Mouse (Mus musculus) B cell, adult 2 months (primary cell): Measurements from ENCODE around the gene Tnni2.

Source experiments
- DNase-seq, 2 experiments: peaks; one replicate each; pipeline ENCODE4 v3.0.0; 2022

Tnni2 gene

DNA sequence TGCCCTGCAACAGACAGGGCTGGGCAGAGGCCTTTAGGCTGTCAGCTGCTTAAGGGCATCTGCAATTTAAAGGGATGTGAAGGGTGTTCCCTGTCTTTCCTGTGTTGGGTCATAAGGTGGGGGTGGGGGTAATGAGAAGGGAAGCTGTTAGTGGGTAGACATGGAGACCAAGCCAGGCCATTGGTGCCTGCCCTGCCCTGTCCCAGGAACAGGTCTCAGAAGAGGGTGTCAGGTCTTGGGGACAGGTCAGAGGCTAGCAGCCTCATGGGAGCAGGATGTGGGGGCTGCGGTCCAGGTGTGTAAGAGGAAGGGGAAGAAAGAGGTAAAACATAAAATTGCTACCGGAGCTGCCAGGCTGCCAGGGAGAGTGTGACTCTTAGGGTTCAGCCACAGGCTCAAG lies 19.8 kb downstream of the Tnni2 start:
- peak; percentile 23 to 31 for DNase-seq

GRCm38 (mm10) chr7:142462190-142462589 lies 20.6 kb downstream of the Tnni2 start:
- DNase-seq: no peak

DNA sequence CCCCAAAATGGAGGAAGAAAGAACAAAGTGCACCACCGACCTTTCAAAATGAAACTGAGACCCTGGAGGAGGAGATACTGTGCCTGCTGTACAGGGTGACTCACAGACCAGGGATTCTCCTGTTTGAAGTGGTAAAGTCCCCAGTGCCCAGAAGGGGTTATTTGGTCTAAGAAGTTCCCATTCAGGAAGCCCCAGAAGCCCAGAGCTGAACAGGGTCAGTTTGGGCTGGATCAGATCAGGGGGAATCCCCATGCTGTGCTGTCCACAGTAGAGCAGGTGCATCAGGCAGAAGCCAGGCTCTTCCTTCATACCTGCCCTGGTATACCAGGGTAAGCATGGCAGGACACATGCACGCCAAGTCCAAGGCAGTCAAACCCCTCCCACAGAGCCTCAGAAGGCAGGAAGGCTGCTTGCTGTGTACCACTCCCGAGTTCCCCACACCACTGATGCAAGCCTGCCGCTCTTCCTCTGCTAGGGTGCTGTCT lies 21.0 kb downstream of the Tnni2 start:
- peak; percentile 32 to 34 for DNase-seq

- no peak for DNase-seq
These were observed 28.6 kb downstream of the Tnni2 start for GRCm38 (mm10) chr7:142470171-142470691.

- DNase-seq: no peak
These were observed 29.3 kb downstream of the Tnni2 start for GRCm38 (mm10) chr7:142470808-142471413.

DNA sequence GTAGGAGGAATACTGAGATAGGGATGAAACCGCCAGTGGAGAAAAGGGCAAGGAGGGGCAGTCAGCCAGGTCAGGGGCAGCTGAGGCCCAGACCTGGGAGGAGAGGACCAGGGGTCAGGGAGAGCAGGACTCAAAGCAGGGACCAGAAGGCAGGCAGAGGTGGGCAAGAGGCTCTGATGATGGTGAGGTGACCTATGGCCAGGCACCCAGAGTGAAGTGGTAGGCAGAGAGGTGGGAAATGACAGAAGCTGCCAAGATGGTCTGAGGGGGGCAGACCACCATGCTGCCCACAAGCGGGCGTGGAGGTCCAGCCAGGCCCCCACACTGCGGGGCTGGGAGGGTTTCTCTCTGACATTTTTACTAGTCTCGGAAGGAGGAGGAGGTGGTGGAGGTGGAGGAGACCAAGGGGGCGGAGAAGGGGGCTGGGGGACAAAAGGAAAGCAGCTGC lies 29.8 kb downstream of the Tnni2 start:
- DNase-seq: no peak

GRCm38 (mm10) chr7:142471884-142472570 lies 30.4 kb downstream of the Tnni2 start:
- DNase-seq: no peak

GRCm38 (mm10) chr7:142472936-142473335 lies 31.3 kb downstream of the Tnni2 start:
- DNase-seq: no peak

- no peak for DNase-seq
These were observed 31.9 kb downstream of the Tnni2 start for GRCm38 (mm10) chr7:142473476-142473875.

DNA sequence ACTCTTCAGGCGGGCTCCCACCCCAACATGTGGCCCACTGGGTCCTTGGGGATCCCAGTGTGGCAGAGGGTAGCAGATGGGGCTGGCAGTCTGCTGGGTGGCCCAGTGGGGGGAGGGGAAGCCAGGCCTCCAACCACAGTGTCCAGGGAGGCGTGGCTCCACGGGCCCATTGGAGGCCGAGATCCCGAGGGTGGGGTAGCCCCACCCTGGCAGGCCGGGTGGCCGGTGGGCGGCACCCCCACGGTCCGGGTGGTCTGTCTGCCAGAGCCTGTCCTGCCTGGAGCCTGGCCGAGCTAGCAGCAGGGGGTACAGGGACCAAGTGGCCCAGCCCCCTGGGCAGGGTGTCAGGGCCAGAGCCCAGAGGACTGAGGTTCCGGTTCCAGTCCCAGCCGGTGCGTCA lies 33.2 kb downstream of the Tnni2 start:
- no peak for DNase-seq

DNA sequence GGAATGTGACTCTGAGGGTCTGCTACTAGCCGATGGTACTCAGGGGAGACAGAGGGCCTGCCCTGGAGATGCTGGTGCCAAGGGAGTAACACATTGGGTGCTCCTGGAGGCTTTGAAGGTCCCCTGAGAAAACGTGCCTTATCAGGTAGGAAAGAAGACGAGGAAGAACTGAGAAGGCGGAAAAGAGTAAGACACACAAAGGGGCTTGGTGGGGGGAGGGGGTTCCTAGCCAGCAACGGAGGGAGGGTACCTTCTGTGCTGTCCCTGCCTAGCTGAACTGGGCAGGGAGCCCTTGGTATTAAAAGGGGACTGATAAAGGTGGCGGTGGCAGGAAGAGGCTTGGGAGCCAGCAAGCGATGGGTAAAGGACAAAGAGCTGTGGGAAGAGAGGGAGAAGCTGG lies 34.0 kb downstream of the Tnni2 start:
- no peak for DNase-seq

DNA sequence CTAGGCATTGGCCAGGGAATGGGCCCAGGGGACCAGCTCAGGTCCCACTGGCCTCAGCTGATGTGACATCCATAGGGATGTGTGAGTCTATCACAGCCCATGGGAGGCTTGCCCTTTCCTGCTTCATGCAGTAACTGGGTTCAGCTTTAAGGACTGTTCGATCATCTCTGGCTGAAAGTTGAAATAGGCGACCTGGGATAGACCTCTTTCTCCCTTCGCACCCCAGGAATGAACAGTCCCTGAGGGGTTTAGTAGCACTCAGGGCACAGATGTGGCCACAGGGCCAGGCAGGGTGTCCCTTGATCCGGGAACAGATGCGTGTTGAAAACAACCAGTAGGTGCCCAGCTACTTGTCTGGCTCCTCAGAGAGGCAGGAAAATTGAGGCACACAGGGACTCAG lies 34.7 kb downstream of the Tnni2 start:
- DNase-seq: no peak

DNA sequence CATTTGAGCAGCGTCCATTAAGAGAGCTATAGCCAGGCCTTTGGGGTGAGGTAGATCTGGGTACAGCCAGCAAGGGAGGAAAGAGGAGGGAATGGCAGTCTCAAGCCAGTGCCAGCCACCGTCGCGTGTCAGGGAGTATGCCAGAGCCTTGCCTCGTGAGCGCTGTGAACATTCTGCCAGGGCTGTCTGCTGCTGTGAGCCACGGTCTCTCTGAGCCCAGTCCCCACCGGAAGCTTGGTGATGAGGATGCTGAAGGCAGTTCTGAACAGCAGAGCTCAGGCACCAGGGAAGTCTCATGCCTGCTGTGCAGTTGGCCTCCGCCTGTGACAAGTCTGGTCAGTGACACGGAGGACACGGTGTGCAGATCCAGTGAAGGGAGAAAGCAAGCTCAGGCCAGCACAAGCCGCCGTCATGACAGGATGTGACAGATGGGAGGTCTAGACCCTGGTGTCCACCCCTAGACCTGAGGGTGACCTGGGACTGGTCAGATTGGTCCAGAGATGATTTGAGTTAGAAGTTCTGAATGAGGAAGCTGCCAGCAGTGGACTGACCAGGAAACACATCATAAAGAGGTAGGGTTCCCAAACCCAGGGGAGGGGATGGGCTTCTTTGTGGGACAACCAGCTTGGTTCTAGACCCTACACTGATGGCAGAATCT lies 35.3 kb downstream of the Tnni2 start:
- DNase-seq: no peak

DNA sequence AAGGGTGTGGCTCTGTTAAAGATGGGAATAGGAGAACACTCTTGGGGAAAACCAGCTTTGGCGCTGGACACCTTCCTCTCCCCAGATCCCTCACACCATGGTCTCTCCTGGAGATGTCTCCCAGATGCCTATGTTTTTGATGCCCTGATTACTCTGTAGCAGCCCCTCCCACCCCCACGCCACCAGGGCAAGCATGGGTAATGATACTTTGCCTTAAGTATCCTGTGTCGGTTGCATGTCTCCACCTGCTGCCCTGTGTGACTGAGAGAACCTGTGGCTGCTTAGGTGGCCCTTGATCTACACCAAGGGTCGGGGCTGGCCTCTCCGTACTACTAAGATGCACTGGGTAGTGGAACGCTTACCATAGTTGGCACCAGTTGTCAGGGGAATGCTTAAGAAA lies 36.4 kb downstream of the Tnni2 start:
- DNase-seq: no peak

DNA sequence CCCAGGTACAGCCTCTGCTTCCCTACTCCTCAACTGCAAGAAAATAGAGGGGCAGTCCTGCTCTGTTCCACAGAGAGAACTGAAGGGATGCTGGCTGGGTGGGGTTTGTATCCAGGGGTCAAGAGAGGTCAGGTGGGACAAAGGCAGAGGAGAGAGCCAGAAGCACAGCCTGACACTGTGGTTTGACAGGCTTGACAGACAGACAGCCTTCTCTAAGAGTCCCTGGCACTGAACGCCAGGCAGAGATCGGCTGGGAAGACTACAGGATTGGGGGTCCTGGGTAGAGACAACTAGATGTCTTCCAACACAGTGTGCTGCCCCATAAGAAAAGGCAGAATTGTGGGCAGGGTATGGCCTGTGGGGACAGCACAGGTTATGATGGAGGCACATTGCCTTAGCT lies 37.0 kb downstream of the Tnni2 start:
- no peak for DNase-seq

DNA sequence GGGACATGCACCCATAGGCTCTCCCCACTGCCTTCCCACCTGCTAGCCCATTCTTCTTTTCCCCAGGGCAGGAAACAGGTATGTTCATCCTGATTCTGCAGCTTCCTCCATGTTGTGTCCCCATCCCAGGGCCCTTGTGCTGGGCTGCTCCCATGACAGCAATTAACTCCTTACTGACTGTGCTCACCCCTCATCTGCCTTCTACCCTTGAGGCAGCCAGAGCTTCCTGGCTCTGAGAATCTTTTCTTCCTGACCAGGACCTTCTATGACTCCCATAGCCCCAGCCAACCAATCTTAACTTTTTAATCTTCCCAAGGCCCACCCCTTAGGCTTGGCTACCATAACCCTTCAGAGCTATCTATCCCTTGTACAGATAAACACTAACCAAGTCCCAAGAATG lies 37.7 kb downstream of the Tnni2 start:
- no peak for DNase-seq

DNA sequence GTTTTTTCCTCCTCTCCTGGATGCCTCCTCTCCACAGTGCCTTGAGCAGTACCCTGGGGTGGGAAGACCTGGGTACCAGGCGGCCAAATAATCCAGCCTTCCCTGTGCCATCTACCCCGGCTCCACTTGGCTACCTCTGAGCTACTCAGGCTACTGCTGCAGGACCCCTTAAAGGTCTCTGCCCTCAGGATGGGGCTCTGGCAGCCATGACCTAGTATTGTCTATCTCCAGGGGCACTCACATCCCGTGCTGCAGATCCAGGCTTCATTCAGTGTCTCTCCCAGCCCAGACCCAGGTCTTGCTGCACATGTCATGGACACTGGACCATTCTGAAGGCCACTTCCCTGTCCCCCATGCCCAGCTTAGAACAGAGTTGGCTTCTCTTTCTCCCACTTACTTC lies 38.3 kb downstream of the Tnni2 start:
- no peak for DNase-seq

DNA sequence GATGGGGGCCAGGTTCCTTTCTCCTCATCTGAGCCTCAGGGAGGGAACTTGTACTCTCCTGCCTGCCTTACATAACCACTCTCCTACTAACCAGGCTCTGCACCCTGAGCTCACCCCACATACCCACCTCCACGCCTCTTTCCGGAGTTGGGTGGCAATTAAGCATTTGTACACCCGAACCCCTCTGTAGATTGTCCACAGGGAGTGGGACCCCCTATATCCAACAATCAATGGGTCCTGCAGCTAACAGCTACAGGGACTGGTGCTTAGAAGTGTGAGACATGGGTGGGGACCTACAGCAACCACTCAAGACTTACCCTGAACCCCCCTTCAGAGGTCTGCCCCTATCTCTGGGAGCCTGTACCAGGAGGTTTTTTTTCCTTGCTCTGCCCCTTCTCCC lies 39.1 kb downstream of the Tnni2 start:
- DNase-seq: no peak

DNA sequence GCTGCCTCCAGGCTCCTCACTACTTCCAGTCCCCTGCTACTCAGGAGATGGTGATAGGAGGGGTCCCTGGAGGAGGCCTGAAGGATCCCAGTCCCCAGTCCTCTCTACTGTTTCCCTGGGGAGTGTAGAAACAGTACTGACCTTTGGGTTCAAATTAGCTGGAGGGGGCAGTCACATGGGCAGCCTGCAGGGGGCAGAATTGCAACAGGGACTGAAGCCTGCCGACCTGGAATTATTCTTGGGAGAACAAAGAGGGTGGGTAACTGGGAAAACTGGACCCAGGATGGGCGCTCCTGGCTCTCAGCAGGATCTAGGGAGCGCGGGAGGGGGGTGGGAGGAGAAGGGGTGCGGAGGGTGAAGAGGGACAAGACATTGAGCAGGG lies 39.6 kb downstream of the Tnni2 start:
- peak; percentile 34 to 38 for DNase-seq

DNA sequence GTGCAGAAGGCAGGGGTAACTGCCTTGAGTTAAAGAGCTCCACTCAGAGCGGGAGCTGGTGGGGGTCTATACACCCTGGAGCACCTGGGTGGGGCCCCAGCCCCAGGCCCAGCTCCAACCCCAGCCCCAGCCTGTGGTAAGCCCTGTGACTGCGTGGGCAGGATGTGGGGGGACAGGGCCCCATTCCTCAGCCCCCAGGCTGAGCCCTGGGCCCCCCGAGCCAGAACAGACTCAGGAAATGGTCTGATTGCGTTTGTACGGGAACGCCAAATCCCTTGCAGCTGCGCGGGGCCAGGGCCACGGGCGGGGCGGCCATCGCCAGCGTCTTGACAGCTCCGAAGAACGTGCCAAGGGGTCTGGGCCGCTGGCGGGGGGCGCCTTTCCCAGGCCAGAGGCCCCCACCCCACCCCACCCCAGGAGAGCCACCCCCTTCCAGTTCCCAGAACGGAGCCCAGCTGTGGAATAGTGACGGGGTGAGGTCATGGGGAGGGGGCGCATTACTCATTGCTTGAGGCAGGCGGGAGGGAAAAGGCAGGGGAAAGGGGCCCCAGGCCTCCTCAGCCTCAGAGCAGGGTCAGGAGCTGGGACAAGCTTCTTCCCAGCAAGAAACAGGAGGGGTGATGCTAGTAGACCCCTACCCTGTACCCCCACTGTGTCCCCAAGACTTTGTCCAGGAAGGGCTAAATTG lies 40.1 kb downstream of the Tnni2 start:
- no peak for DNase-seq

- DNase-seq: no peak
These were observed 40.6 kb downstream of the Tnni2 start for GRCm38 (mm10) chr7:142482256-142482609.

DNA sequence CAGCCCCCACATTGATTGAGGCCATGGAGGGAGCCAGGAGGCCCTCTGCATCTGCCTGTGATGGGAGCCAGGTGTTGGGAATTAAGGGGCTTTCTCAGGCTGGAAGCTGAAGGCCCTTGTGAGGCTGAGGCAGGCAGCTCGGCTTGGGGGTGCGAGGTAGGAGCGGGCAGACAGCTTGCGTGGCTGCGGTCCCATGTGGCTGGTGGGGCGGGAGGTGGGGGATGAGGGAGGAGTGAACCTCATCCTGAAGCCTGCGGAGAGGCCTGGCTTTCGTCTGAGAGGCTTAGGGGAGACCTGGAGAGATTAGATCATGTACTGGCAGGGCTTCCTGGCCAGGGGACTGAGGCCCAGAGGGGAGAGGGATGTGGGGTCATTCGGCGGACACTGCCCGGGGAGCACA lies 41.5 kb downstream of the Tnni2 start:
- DNase-seq: no peak

DNA sequence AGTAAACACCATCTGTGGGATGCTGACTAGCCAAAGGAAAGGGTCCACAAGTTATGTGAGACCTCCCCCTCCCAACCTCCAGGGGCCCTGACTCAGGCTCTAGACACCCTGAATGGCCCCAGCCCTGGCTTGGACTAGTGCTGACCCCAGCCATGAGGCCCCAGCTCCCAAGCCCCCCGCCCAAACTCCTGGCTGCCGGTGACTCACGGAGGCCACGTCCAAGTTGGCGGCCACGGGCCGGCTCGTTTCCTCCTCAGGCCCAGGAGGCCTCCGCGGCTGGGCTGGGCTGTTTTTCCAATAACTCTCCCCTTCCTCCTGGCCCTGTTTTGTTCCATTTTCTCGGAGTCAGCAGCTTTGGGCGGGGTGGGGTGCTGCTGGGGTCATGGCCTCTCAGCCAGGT lies 43.2 kb downstream of the Tnni2 start:
- no peak for DNase-seq

- no peak for DNase-seq
These were observed 45.1 kb downstream of the Tnni2 start for GRCm38 (mm10) chr7:142486751-142487162.
